Mouse (Mus musculus) kidney, adult 11 months (tissue): Measurements from ENCODE around the gene Aida.
A peak's percentile ranks its signal among the peaks of the same experiment; 100 is the strongest.
"Not testable (repeated sequence)": the region's sequence is repeated elsewhere in the genome, so short reads cannot be mapped to it uniquely, and the experiment has no call there.

ENCODE experiments used
- DNase-seq: peaks from one replicate; pipeline ENCODE4 v3.0.0; 2022

Gene Aida

DNA sequence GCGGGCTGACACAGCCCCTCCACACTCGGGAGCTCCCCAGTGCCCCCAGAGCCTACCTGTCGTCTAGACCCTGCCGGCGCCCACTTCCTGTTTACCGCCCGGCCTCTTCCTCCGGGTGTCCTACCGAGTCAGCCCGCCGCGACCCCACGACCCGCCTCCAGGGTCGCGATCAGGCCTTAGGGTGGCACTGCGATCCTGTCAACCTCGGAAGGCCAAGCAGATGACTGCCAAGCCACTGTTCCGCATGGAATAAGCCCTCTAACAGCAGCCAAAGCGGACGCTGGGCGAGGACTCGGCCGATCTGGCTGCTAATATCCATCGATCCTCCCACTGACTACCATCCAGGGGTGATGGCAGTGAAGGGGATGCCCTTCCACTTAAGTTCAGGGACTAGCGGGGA, at the start of gene Aida:
Aida (plus strand) TSS at position 126 of the 400 bp plus-strand sequence.
- no peak for DNase-seq

GRCm38 (mm10) chr1:183248144-183248543, 48.2 kb upstream of the Aida start:
- no peak for DNase-seq

- no peak for DNase-seq
Measured at GRCm38 (mm10) chr1:183250612-183251011, 45.8 kb upstream of the Aida start.

DNA sequence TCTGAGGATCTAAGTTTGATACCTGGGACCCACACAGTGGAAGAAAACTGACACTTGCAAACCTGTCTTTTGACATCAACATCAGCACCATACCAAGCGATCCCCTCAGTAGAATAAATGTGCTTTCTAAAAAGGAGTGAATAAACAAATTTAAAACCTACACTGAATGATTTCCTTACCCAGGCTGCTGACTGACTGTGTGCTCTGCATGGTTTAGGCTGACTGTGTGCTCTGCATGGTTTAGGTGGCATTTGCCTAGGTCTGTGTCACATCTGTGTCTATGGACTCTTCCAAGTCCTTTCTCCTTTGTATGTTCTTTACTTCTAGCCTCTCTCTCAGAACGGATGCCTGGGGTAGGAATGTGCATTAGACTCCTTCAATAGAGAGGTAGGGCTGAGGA, 44.6 kb upstream of the Aida start:
- DNase-seq = no peak

- DNase-seq = no peak
Measured at GRCm38 (mm10) chr1:183252574-183252973, 43.8 kb upstream of the Aida start.

- DNase-seq = no peak
Measured at GRCm38 (mm10) chr1:183264145-183265008, 32.0 kb upstream of the Aida start.

DNA sequence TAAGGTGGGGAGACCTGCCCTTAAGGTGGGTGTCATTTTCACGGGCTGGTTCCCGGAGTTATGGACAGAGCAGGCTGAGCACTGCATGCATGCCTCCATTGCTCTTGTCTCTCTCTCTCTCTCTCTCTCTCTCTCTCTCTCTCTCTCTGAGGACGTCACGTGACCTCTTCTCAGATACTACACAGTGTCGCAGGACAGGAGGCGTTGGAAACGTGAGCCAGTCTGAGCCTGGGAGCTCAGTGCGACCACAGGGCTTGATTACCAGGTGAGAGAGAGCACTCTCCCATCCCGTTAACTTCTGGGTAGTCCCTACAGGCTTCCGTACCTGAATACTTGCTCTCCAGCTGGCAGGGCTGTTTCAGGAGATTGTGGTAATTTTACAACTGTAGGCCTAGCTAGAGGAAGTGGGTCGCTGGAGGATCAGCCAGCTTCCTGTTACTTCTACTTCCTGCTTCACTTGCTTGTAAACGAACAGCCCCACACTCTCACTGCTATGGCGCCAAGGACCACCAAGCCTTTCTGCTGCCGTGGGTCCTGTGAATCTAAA, 30.4 kb upstream of the Aida start:
- DNase-seq = no peak

DNA sequence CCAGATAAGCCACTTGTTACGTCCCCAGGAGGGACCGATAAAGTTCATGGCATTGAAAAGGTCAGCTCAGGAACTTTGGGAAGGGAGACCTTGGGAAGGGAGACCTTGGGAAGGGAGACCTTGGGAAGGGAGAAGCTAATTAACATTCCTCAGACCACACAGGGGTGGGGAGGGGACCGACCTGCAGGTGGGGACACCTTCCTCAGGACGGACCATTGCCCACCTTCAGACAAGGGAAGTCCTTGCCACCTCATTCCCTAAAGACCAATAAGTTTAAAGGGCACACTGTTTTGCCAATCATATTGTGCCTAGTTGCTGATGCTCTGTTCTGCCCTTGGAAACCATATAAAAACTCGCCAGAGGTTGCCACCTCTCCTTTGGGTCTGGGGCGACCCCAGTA, 28.7 kb upstream of the Aida start:
- no peak for DNase-seq

DNA sequence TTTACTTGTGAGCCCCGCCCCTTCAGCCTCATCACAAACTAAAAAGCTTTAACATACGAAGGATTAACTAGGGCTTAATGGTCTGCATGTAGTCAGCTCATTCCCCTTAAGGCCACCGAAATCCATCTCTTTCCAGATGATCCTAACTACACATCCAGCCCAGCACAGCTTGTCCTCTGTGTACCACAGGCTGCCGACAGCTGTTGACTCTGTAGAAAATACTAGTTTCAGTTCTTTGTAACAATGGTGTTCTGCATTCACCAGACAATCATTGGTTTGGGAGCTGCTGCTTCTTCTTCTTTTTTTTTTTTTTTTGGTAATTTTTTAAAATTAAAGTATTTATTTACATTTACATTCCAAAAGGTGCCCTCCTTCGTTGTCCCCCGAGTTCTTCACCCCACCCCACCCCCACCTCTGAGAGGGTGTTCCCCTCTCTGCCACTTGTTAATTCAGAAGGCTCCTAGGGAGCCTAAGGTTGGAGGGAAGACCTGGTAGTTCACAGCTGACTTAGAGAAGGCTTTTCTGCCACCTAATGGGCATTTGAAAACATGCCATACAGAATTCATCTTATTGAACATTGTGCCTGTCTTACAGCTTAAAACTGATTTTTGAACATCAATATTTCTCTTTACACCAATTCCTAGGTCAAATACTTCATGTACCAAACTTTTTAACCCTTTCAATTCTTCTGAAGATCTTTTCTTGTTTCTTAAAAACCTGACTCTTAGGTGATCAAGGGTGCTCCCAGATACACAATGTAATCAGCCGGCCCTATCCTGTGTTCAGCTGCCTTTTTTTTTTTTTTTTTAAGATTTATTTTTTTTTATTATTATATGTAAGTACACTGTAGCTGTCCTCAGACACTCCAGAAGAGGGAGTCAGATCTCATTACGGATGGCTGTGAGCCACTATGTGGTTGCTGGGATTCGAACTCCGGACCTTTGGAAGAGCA, 23.2 kb upstream of the Aida start:
- DNase-seq = no peak

DNA sequence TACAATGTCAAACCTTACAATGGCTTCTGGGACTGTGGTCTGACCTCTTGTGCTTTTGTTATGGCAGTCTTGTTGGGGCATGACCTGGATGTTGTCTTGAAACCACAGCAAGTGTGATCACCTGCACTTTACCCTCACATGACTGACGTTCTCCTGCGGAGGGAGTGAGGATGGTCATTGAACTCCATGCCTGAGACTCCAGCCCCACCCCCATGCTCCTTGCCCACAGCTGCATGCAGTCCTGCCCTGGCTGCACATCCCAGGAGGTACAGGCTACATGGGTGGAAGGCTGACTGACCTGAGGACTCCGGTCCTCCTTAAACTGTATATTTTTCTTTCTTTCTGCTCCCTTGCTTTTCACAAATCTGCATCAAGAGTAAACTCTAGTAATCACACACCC, 22.0 kb upstream of the Aida start:
- DNase-seq = peak; percentile 62

DNA sequence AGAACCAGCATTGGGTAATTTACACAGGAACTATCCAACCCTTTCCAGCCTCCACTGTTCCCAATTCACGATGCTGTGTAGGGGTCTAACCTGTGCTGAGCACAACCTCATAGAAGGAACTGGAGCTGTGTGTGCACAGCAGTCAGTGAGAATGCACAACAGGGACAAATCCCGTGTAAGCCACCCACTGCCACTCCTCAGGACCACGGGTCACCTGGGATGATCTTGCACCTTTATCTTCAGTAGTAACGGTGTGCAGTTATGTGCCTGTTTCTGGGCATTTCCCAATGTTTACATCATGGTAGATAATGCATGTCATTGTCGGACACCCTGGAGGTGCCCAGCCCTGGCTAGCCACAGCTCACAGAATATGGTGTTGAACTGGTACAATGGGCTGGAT, 20.6 kb upstream of the Aida start:
- DNase-seq = no peak

DNA sequence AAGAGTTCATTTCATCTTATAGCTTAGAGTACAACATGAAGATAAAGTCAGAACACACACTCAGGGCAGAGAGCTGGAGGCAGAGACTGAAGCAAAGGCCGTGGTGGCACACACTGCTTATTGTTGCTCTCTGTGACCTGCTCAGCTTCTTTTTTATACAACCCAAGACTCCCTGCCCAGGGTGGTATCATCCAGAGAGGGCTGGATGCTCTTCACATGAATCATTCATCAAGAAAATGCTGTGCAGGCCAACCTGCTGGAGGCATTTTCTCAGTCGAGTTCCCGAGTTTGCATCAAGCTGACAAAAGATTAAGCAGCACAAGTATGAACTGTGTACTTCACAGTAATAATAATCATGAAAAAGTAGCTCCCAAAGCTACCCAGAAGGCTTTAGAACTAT, 8.0 kb upstream of the Aida start:
- no peak for DNase-seq

GRCm38 (mm10) chr1:183289576-183289975, 6.8 kb upstream of the Aida start:
- no peak for DNase-seq

- peak; percentile 90 for DNase-seq
Measured at GRCm38 (mm10) chr1:183296877-183297383, 540 bp downstream of the Aida start, which contains the start of gene Brox. Brox (minus strand) TSS chr1:183297269.

- DNase-seq = no peak
Measured at GRCm38 (mm10) chr1:183297473-183297885, 1.1 kb downstream of the Aida start.

- peak; percentile 29 for DNase-seq
Measured at GRCm38 (mm10) chr1:183297886-183298489, 1.6 kb downstream of the Aida start.

- peak; percentile 91 for DNase-seq
Measured at GRCm38 (mm10) chr1:183299161-183299560, 2.8 kb downstream of the Aida start.

- DNase-seq = no peak
Measured at GRCm38 (mm10) chr1:183307555-183307954, 11.2 kb downstream of the Aida start.

DNA sequence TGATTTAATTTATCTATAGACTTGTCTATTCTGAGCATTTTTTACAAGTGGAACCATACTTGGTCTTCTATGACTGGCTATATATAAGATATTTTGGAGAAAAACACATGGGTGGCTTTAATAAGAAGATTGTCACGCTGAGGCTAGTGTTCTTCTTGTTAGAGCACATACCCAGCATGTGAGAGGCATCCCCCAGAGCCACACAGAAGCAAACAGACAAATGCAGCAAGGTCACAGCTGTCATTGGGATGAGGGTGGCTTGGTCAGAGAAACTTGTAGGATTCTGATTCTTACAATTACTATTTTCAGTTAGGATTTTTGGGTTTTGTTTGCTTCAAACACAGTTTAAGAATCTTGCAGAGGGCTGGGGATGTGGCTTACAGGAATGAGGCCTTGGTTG, 12.1 kb downstream of the Aida start:
- no peak for DNase-seq

GRCm38 (mm10) chr1:183309601-183310000, 13.2 kb downstream of the Aida start:
- not testable (repeated sequence) for DNase-seq

DNA sequence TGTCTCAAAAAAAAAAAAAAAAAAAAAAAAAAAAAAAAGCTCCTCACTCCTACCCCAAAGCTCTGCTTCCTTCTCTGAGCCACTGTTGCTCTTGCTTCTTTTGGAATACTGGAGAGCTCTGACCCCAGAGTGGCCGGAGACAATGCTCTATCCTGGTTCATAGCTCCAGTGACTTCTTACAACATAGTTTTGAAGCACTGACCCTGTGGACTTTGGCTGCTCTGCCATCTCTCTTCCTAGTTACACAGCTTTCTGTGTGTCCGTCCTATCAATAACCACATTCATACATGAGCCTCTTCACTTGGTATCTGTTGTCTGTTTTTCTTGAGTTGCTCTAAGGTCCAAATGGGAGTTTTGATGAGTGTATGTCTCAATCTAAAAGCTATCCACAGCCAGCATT, 15.7 kb downstream of the Aida start:
- no peak for DNase-seq

DNA sequence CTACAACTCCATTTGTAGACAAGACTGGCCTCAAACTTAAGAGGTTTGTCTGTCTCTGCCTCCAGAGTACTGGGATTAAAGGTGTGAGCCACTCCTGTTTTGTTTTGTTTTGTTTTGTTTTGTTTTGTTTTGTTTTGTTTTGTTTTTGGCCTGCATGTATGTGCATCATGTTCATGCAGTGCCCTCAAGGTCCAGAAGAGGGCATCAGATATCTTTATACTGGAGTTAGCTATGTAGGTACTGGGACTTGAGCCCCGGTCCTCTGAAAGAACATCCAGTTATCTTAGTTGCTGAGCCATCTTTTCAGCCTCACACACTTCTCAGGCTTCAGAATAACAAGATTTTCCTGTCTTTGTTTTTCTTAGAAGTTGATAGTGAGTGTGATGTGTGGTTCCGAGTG, 19.4 kb downstream of the Aida start:
- no peak for DNase-seq

- no peak for DNase-seq
Measured at GRCm38 (mm10) chr1:183320708-183321107, 24.3 kb downstream of the Aida start.
